Mouse (Mus musculus) heart, embryonic 13.5 days (tissue): ENCODE measurements around the gene Fam222a. TPM values are rescaled to one million over a fixed set of nuclear protein-coding genes. Genes with fewer than 3 reads are reported as not detected.

Source experiments
- ATAC-seq: fragments of 200-750 bp; cut with Nextera tagmentation; 2 replicates; pipeline ENCODE4 v1.8.0; 2017; ENCODE audit warnings: moderate TSS enrichment; ENCODE audit not compliant: insufficient number of reproducible peaks, low FRiP score, low TSS enrichment; ENCODE audit errors: extremely low read depth
- H3K27ac ChIP-seq: fragments of 300-500 bp; sonication (generic); replicated peaks from 2 replicates; pipeline ENCODE4 v1.5.1; 2015; ENCODE audit warnings: moderate library complexity, mild to moderate bottlenecking, inconsistent platforms
- H3K27me3 ChIP-seq: fragments of 300-500 bp; sonication (generic); replicated peaks from 2 replicates; pipeline ENCODE4 v1.6.1; 2015; ENCODE audit warnings: mild to moderate bottlenecking, inconsistent platforms
- H3K36me3 ChIP-seq: fragments of 300-500 bp; sonication (generic); 2 replicates; pipeline ENCODE4 v1.6.1; 2015; ENCODE audit warnings: mild to moderate bottlenecking, inconsistent platforms
- H3K4me1 ChIP-seq: fragments of 300-500 bp; sonication (generic); 2 replicates; pipeline ENCODE4 v1.6.1; 2015; ENCODE audit warnings: inconsistent platforms
- H3K4me2 ChIP-seq: fragments of 300-500 bp; sonication (generic); 2 replicates; pipeline ENCODE4 v1.6.1; 2015; ENCODE audit warnings: inconsistent platforms, mild to moderate bottlenecking, moderate library complexity
- H3K4me3 ChIP-seq: fragments of 300-500 bp; sonication (generic); 2 replicates; pipeline ENCODE4 v1.5.1; 2015; ENCODE audit warnings: moderate library complexity, mild to moderate bottlenecking, inconsistent platforms
- H3K9ac ChIP-seq: fragments of 300-500 bp; sonication (generic); 2 replicates; pipeline ENCODE4 v1.6.1; 2015; ENCODE audit warnings: inconsistent platforms, mild to moderate bottlenecking, moderate library complexity
- H3K9me3 ChIP-seq: fragments of 300-500 bp; sonication (generic); 2 replicates; pipeline ENCODE4 v1.6.1; 2016; ENCODE audit warnings: inconsistent platforms
- WGBS: fragments of 180-500 bp; shearing (Covaris S2); methylation state at CpG from one replicate; pipeline ENCODE4 v1.1.7; 2015; ENCODE audit warnings: mixed read lengths; 5-methylcytosine and 5-hydroxymethylcytosine counted together
- polyA plus RNA-seq: library from polyadenylated mRNA; unstranded; fragments of >200 nt; fragmentation: Nextera tagmentation; extraction: Ambion mirVana; gene quantifications from 2 replicates; pipeline ENCODE4 v1.2.1, GENCODE M21; 2015

Fam222a gene
- polyA plus RNA-seq, 1 experiment from 2014 or later: 0.79 TPM

- 75% methylated on average over 9 of the region's 9 CpGs for WGBS
- Histone ChIP-seq H3K27me3 (0 out of 2 replicates have a peak, but pooled peaks cover 1% of the 10 kb centered on the region), H3K4me1 (peaks cover 13% of the 10 kb centered on the region), H3K27ac (no peak overlapping the region), H3K36me3 (no peaks in the 10 kb centered on the region), H3K9ac (no peak overlapping the region), H3K4me3 (no peak overlapping the region), H3K9me3 (peaks cover 9% of the 10 kb centered on the region), H3K4me2 (no peak overlapping the region)
- ATAC-seq: no peak
Observed at GRCm38 (mm10) chr5:114545076-114545475, 22.7 kb upstream of the Fam222a start.

GRCm38 (mm10) chr5:114548976-114549375 lies 18.8 kb upstream of the Fam222a start:
- H3K4me2 ChIP-seq: no peak overlapping the region
- H3K27ac ChIP-seq: no peak overlapping the region
- no peaks in the 10 kb centered on the region for H3K27me3 ChIP-seq
- no peak for ATAC-seq
- no peak overlapping the region for H3K4me3 ChIP-seq
- no peaks in the 10 kb centered on the region for H3K9me3 ChIP-seq
- no peaks in the 10 kb centered on the region for H3K36me3 ChIP-seq
- H3K4me1 ChIP-seq: peaks cover 10% of the 10 kb centered on the region
- WGBS: 86% methylated on average over 10 of the region's 10 CpGs
- no peak overlapping the region for H3K9ac ChIP-seq

GRCm38 (mm10) chr5:114549770-114550169 lies 18.0 kb upstream of the Fam222a start:
- 69% methylated on average over 3 of the region's 3 CpGs for WGBS
- Histone ChIP-seq H3K9ac (no peak overlapping the region), H3K4me2 (no peak overlapping the region)

GRCm38 (mm10) chr5:114550431-114550830 lies 17.4 kb upstream of the Fam222a start:
- no peak overlapping the region for H3K4me3 ChIP-seq
- 62% methylated on average over 7 of the region's 7 CpGs for WGBS
- no peak overlapping the region for H3K27ac ChIP-seq
- ATAC-seq: no peak
- H3K9me3 ChIP-seq: peaks cover 4% of the 10 kb centered on the region; the same call in 1 of the 2 replicates
- no peak overlapping the region for H3K4me2 ChIP-seq
- no peak overlapping the region for H3K9ac ChIP-seq
- no peaks in the 10 kb centered on the region for H3K36me3 ChIP-seq
- H3K4me1 ChIP-seq: peaks cover 10% of the 10 kb centered on the region
- H3K27me3 ChIP-seq: no peaks in the 10 kb centered on the region

More at GRCm38 (mm10) chr5:114549770-114550169, 18.0 kb upstream of the Fam222a start:
- H3K9me3 ChIP-seq: no peaks in the 10 kb centered on the region
- no peak overlapping the region for H3K27ac ChIP-seq
- no peak for ATAC-seq
- H3K36me3 ChIP-seq: no peaks in the 10 kb centered on the region
- H3K4me3 ChIP-seq: no peak overlapping the region
- no peaks in the 10 kb centered on the region for H3K27me3 ChIP-seq
- peaks cover 10% of the 10 kb centered on the region for H3K4me1 ChIP-seq

- Histone ChIP-seq H3K9ac (peak overlapping the region; percentile 61; the same call in 1 of the 2 replicates), H3K4me2 (no peak overlapping the region), H3K27ac (no peak overlapping the region), H3K27me3 (no peaks in the 10 kb centered on the region), H3K36me3 (no peaks in the 10 kb centered on the region), H3K4me3 (no peak overlapping the region), H3K4me1 (peaks cover 10% of the 10 kb centered on the region), H3K9me3 (peaks cover 5% of the 10 kb centered on the region; the same call in 1 of the 2 replicates)
- WGBS: 27% methylated on average over 6 of the region's 6 CpGs
- no peak for ATAC-seq
Observed at GRCm38 (mm10) chr5:114550886-114551492, 16.8 kb upstream of the Fam222a start.

GRCm38 (mm10) chr5:114552507-114553208 lies 15.2 kb upstream of the Fam222a start:
- Histone ChIP-seq H3K27ac (no peak overlapping the region), H3K9ac (no peak overlapping the region), H3K27me3 (no peaks in the 10 kb centered on the region), H3K9me3 (peaks cover 5% of the 10 kb centered on the region; the same call in 1 of the 2 replicates), H3K4me3 (no peak overlapping the region), H3K4me2 (no peak overlapping the region), H3K4me1 (peaks cover 10% of the 10 kb centered on the region), H3K36me3 (no peaks in the 10 kb centered on the region)
- WGBS: 60% methylated on average over 13 of the region's 13 CpGs
- ATAC-seq: no peak

- 56% methylated on average over 8 of the region's 8 CpGs for WGBS
Observed at GRCm38 (mm10) chr5:114553706-114554105, 14.1 kb upstream of the Fam222a start.

GRCm38 (mm10) chr5:114555424-114555823 lies 12.4 kb upstream of the Fam222a start:
- Histone ChIP-seq H3K27ac (no peak overlapping the region), H3K4me3 (no peak overlapping the region), H3K27me3 (no peaks in the 10 kb centered on the region), H3K4me2 (no peak overlapping the region), H3K9ac (no peak overlapping the region), H3K4me1 (peaks cover 20% of the 10 kb centered on the region), H3K9me3 (peaks cover 9% of the 10 kb centered on the region; the same call in 1 of the 2 replicates), H3K36me3 (no peaks in the 10 kb centered on the region)
- no peak for ATAC-seq
- WGBS: 81% methylated on average over 2 of the region's 2 CpGs

More at GRCm38 (mm10) chr5:114553706-114554105, 14.1 kb upstream of the Fam222a start:
- Histone ChIP-seq H3K9me3 (peaks cover 5% of the 10 kb centered on the region; the same call in 1 of the 2 replicates), H3K9ac (no peak overlapping the region), H3K4me3 (no peak overlapping the region), H3K27me3 (no peaks in the 10 kb centered on the region), H3K36me3 (no peaks in the 10 kb centered on the region), H3K4me1 (peaks cover 19% of the 10 kb centered on the region), H3K27ac (no peak overlapping the region), H3K4me2 (no peak overlapping the region)
- ATAC-seq: no peak

GRCm38 (mm10) chr5:114556109-114556508 lies 11.7 kb upstream of the Fam222a start:
- peaks cover 9% of the 10 kb centered on the region; the same call in 1 of the 2 replicates for H3K9me3 ChIP-seq
- no peak overlapping the region for H3K4me3 ChIP-seq
- 62% methylated on average over 11 of the region's 11 CpGs for WGBS
- H3K36me3 ChIP-seq: no peaks in the 10 kb centered on the region
- ATAC-seq: no peak
- no peak overlapping the region for H3K4me2 ChIP-seq
- H3K4me1 ChIP-seq: peaks cover 19% of the 10 kb centered on the region
- H3K27ac ChIP-seq: no peak overlapping the region
- H3K27me3 ChIP-seq: no peaks in the 10 kb centered on the region
- no peak overlapping the region for H3K9ac ChIP-seq

GRCm38 (mm10) chr5:114557765-114558731 lies 9.8 kb upstream of the Fam222a start:
- Histone ChIP-seq H3K9me3 (peaks cover 9% of the 10 kb centered on the region; the same call in 1 of the 2 replicates), H3K9ac (no peak overlapping the region), H3K4me3 (no peak overlapping the region), H3K36me3 (no peaks in the 10 kb centered on the region), H3K4me1 (peaks cover 18% of the 10 kb centered on the region), H3K27ac (peak overlapping the region; percentile 28; the same call in 1 of the 2 replicates), H3K27me3 (no peaks in the 10 kb centered on the region), H3K4me2 (no peak overlapping the region)
- peak; percentile 41; the same call in 1 of the 2 replicates for ATAC-seq
- WGBS: 54% methylated on average over 20 of the region's 20 CpGs

- Histone ChIP-seq H3K27me3 (peaks cover 11% of the 10 kb centered on the region), H3K36me3 (no peaks in the 10 kb centered on the region), H3K9ac (peak overlapping the region; percentile 56), H3K4me1 (peaks cover 25% of the 10 kb centered on the region), H3K4me3 (peak overlapping the region; percentile 18; the same call in 1 of the 2 replicates), H3K9me3 (peaks cover 13% of the 10 kb centered on the region; the same call in 1 of the 2 replicates), H3K27ac (no peak overlapping the region), H3K4me2 (peak overlapping the region; percentile 43)
- ATAC-seq: no peak
- 7% methylated on average over 9 of the region's 9 CpGs for WGBS
Observed at GRCm38 (mm10) chr5:114560533-114560936, 7.3 kb upstream of the Fam222a start.
